Mouse (Mus musculus) heart, embryonic 16.5 days (tissue): ENCODE measurements at regions not wholly inside any gene's neighbourhood (a gene's known extent, or its start where the extent isn't known, plus 50 kb on each side); places are given as distances from the start of the nearest gene placed in this dataset.

Source experiments
- ATAC-seq: fragments of 200-750 bp; cut with Nextera tagmentation; replicated peaks from 2 replicates; pipeline ENCODE4 v1.8.0; 2017; ENCODE audit warnings: moderate number of reproducible peaks; ENCODE audit not compliant: insufficient read depth, low FRiP score; ENCODE audit errors: extremely low read depth
- H3K27ac ChIP-seq: fragments of 300-500 bp; sonication (generic); 2 replicates; pipeline ENCODE4 v1.5.1; 2014; ENCODE audit warnings: mild to moderate bottlenecking, low read length, control low read depth, moderate library complexity
- H3K27me3 ChIP-seq: fragments of 300-500 bp; sonication (generic); 2 replicates; pipeline ENCODE4 v1.6.1; 2014; ENCODE audit warnings: low read length, mixed read lengths; ENCODE audit not compliant: control insufficient read depth, insufficient read depth
- H3K36me3 ChIP-seq: fragments of 300-500 bp; sonication (generic); 2 replicates; pipeline ENCODE4 v1.6.1; 2014; ENCODE audit not compliant: control insufficient read depth, insufficient read depth
- H3K4me1 ChIP-seq: fragments of 300-500 bp; sonication (generic); 2 replicates; pipeline ENCODE4 v1.6.1; 2014; ENCODE audit warnings: low read length, mixed read lengths; ENCODE audit not compliant: control insufficient read depth, insufficient read depth
- H3K4me2 ChIP-seq: fragments of 300-500 bp; sonication (generic); 2 replicates; pipeline ENCODE4 v1.6.1; 2014; ENCODE audit warnings: low read depth, mild to moderate bottlenecking, control low read depth, low read length
- H3K4me3 ChIP-seq: fragments of 300-500 bp; sonication (generic); 2 replicates; pipeline ENCODE4 v1.5.1; 2014; ENCODE audit warnings: mild to moderate bottlenecking, control low read depth, low read length
- H3K9ac ChIP-seq: fragments of 300-500 bp; sonication (generic); 2 replicates; pipeline ENCODE4 v1.6.1; 2014; ENCODE audit warnings: low read length, control low read depth
- H3K9me3 ChIP-seq: fragments of 300-500 bp; sonication (generic); replicated peaks from 2 replicates; pipeline ENCODE4 v1.6.1; 2016; ENCODE audit warnings: low read length; ENCODE audit not compliant: control insufficient read depth
- WGBS: fragments of 180-500 bp; shearing (Covaris S2); extraction: QIAGEN DNeasy Blood & Tissue Kit; methylation state at CpG from one replicate; pipeline ENCODE4 v1.1.7; 2014; 5-methylcytosine and 5-hydroxymethylcytosine counted together

DNA sequence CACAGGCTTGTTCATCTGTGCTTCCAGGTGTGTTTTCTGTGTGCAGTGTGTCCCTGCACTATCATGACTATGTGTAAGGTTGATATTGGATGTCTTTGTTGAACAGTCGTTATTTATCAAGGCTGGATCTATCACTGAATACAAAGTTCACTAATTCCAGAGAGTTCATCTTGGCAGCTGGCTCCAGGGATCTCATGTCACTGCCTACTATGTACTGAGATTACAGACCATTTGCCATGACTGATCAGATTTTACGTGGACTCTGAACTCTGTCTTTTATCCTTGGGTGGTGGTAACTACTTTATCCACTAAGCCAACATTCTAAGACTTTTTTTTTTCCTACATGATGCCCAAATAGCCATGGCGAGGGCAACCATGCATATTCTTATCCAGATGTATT lies 173.8 kb downstream of the Kcnj2 start:
- H3K9ac ChIP-seq: no peak overlapping the region
- no peak for ATAC-seq
- WGBS: 72% methylated on average over 3 of the region's 3 CpGs
- H3K9me3 ChIP-seq: no peaks in the 10 kb centered on the region
- no peaks in the 10 kb centered on the region for H3K27me3 ChIP-seq
- H3K36me3 ChIP-seq: no peaks in the 10 kb centered on the region
- H3K4me3 ChIP-seq: no peak overlapping the region
- no peak overlapping the region for H3K27ac ChIP-seq
- peaks cover 7% of the 10 kb centered on the region; the same call in 1 of the 2 replicates for H3K4me1 ChIP-seq
- H3K4me2 ChIP-seq: no peak overlapping the region

DNA sequence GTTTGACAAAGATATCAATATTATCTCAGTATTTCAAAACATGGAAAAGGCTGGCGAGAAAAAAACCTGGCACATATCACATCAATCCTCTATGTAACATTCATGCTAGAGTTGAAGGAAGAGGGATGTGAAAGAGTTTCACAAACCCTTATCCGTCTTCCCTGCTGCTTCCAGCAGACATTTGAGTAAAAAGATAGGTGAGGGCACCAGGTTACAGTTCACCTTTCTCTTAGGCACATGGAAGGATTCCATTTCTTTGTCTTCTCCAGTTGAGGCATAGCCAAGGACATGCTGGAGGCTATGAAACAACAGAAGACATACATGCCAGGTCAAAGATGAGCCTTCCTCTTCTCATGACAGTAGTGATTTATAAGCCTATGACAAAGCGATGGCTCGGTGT lies 186.3 kb downstream of the Kcnj2 start:
- ATAC-seq: no peak
- no peak overlapping the region for H3K4me3 ChIP-seq
- H3K9me3 ChIP-seq: no peaks in the 10 kb centered on the region
- H3K4me1 ChIP-seq: 0 out of 2 replicates have a peak, but pooled peaks cover 2% of the 10 kb centered on the region
- H3K4me2 ChIP-seq: no peak overlapping the region
- H3K9ac ChIP-seq: no peak overlapping the region
- no peak overlapping the region for H3K27ac ChIP-seq
- WGBS: 76% methylated on average over 4 of the region's 4 CpGs
- H3K27me3 ChIP-seq: no peaks in the 10 kb centered on the region
- H3K36me3 ChIP-seq: no peaks in the 10 kb centered on the region

DNA sequence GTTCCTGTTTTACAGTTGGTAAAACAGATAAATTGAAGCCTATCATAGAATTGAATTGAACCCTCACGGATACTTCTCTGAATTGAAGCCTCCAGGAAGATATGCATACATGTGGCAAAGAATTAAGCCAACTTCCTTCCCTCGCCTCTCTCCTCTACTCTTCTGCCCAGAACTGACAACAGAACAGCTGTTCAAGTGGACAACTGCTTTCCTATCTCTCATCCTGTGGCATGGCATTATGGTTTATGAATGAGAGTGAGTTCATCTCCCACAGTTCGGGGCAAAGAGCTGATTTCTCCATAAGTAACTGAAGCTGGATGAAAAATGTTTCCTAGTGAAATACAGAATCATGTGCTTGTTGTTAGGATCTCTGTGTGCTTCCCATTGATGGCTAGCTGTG lies 190.6 kb downstream of the Kcnj2 start:
- H3K4me2 ChIP-seq: no peak overlapping the region
- H3K4me3 ChIP-seq: no peak overlapping the region
- no peak overlapping the region for H3K9ac ChIP-seq
- ATAC-seq: no peak
- no peaks in the 10 kb centered on the region for H3K4me1 ChIP-seq
- H3K27me3 ChIP-seq: no peaks in the 10 kb centered on the region
- H3K36me3 ChIP-seq: no peaks in the 10 kb centered on the region
- no peaks in the 10 kb centered on the region for H3K9me3 ChIP-seq
- no peak overlapping the region for H3K27ac ChIP-seq
- 71% methylated on average over 3 of the region's 3 CpGs for WGBS

DNA sequence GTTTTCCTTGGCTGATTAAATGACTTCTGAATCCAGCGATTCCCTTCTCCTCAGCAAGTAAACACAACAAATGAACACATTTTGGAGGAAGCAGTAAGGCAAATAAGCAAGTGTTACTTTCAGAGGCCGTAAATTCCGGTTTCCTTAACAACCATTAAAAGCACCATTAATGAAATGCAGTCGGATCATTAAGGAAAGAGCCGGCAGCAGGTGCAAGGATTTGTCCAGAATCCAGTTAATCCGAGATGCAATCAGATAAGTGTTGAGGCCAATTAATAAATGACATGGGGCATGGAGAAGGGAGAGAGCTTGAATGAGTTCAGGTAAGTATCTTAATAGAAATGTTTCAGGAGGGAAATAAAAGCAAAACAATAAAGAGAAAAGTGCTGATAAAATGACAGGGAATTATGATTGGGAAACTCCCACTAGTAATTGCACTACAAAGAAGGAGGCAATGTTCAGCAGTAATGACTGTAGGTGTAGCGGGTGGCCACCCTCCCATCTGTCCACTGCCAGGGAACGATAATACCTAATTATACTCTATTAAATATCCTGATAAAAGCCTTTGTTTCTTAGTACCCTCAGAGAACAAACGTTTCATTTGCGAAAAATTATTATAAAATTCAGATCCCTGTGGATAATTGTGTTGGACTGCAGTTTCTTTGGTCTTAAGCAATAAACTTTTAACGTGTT lies 194.9 kb downstream of the Kcnj2 start:
- no peaks in the 10 kb centered on the region for H3K36me3 ChIP-seq

DNA sequence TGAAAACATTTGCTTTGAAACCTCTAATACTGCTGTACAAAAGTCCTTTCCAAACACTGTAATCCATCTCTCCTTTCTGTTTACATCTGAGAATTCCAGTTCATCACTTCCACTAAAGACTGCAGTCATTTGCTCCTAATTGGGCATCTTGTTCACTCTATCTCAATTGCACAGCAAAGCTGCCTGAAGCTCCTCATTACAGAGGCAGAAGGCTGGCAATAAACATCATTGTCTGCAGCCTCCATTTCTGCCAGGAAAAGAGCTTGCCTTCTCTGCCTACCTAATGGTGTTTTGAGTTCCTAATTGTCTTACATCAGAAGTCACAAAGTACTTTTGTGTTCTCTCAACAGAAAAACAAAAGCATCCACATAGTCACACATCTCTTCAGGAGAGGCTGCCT lies 207.7 kb downstream of the Kcnj2 start:
- no peaks in the 10 kb centered on the region for H3K36me3 ChIP-seq
- no peaks in the 10 kb centered on the region for H3K4me1 ChIP-seq
- H3K9ac ChIP-seq: no peak overlapping the region
- no peak for ATAC-seq
- no peak overlapping the region for H3K4me2 ChIP-seq
- no peaks in the 10 kb centered on the region for H3K27me3 ChIP-seq
- H3K27ac ChIP-seq: no peak overlapping the region
- no peak overlapping the region for H3K4me3 ChIP-seq
- no peaks in the 10 kb centered on the region for H3K9me3 ChIP-seq

More for the DNA sequence above, 194.9 kb downstream of the Kcnj2 start:
- no peak overlapping the region for H3K4me3 ChIP-seq
- H3K4me2 ChIP-seq: no peak overlapping the region
- no peak for ATAC-seq
- H3K9me3 ChIP-seq: no peaks in the 10 kb centered on the region
- H3K27me3 ChIP-seq: no peaks in the 10 kb centered on the region
- no peaks in the 10 kb centered on the region for H3K4me1 ChIP-seq
- H3K27ac ChIP-seq: no peak overlapping the region
- H3K9ac ChIP-seq: no peak overlapping the region
- 82% methylated on average over 11 of the region's 11 CpGs for WGBS

DNA sequence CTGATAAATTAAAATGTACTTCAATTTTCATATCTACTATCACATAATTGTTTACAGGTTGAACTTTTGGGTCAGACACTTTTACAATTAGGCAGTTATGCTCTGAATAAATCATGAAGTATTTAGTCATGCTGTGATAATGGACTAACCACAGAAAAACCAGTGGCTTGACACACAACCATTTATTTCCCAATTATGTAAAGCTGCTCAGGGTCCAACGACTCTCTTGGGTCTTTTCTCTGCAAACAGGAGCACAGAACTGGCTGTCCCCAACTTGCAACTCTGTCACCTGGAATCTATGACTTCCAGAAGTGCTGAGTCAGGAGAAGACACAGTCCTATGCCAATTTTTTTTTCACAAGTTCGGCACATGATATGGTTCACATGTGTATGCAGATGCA lies 214.8 kb downstream of the Kcnj2 start:
- Histone ChIP-seq H3K27ac (no peak overlapping the region), H3K4me2 (no peak overlapping the region), H3K4me3 (no peak overlapping the region), H3K9ac (no peak overlapping the region), H3K9me3 (no peaks in the 10 kb centered on the region), H3K4me1 (no peaks in the 10 kb centered on the region), H3K27me3 (no peaks in the 10 kb centered on the region), H3K36me3 (no peaks in the 10 kb centered on the region)
- ATAC-seq: no peak
- 45% methylated on average over 2 of the region's 2 CpGs for WGBS

DNA sequence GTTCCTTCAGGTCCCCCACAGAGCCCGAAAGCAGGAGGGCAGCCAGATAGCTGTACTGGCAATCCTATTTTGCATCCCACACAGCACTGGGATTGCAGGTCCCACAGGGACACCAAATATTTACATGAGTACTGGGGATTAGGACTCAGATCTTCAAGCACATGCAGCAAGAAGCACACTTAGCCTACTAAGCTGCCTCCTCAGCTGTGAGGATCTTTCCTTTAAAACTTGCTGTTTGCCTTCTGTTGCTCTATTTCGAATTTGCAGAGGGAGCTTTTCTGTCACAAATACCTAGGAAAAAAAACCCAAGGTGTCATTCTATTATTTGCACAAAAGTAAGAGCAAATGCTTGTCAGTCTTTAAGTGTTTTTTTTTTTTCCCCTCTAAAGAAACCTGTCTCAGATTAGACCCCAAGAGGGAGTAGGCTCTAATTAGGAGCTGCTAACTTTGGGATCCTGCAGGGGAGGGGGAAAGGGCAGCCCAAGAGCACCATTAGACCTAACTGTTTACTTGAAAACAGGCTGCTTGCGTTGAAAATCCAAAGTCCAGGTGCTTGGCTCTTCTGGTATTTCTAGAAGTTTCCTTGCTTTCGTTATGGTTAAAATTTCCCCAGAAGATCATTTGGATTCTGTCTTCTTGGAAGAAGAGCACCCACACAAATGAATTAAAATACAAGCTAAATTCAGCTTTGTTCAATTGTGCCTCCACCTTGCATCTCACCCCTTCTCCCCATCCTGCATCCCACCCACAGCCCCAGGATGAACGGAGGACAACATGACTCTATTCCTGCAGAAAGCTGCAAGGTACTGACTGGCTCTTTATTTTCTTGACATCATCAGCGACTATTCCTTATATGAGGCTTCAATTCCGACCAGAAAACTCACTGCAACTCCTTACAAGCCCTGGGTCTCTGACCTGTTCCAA lies 215.5 kb downstream of the Kcnj2 start:
- Histone ChIP-seq H3K4me1 (no peaks in the 10 kb centered on the region), H3K4me3 (no peak overlapping the region), H3K36me3 (no peaks in the 10 kb centered on the region), H3K4me2 (no peak overlapping the region), H3K27me3 (no peaks in the 10 kb centered on the region), H3K9ac (no peak overlapping the region), H3K27ac (no peak overlapping the region), H3K9me3 (no peaks in the 10 kb centered on the region)
- WGBS: 52% methylated on average over 7 of the region's 7 CpGs
- no peak for ATAC-seq

DNA sequence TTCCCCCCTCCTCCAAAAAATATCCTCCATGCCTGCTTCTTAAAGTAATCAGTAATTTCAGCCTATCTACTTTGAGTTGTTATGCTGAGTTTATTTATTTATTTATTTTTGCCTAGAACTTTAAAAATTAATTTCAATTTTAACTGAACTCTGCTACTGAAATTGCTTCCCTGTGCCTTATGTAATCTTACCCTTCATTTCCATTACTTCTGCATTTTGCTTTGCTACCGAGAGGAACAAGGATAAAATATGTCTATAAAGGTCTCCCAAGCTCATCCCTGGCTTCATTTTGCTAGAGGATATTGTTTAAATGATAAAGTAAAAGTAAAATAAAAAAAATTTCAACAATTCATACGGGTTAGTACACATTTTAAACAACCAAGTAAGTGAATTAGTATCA lies 216.3 kb downstream of the Kcnj2 start:
- Histone ChIP-seq H3K4me1 (no peaks in the 10 kb centered on the region), H3K4me2 (no peak overlapping the region), H3K36me3 (no peaks in the 10 kb centered on the region), H3K27me3 (no peaks in the 10 kb centered on the region), H3K27ac (no peak overlapping the region), H3K9ac (no peak overlapping the region), H3K9me3 (no peaks in the 10 kb centered on the region), H3K4me3 (no peak overlapping the region)
- 68% methylated on average over 2 of the region's 2 CpGs for WGBS
- ATAC-seq: no peak

DNA sequence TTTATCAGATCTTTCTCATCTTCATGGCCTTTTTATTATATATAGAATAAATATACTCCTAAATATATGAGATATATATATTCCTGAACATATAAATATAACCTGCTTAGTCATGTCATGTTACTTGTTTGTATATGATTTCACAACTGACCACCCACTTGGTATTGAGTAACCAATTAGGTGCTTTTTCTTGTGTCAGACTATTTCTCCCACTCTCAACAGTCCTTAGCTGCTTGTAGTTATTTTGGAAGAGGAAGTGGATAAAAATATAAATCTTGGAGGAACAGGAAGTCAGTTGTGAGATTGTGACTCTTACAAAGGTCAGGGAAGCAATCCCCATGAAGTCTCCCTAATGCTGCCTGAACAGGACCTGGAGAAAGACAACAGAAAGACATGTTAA lies 224.6 kb downstream of the Kcnj2 start:
- Histone ChIP-seq H3K27me3 (no peaks in the 10 kb centered on the region), H3K4me3 (no peak overlapping the region), H3K27ac (no peak overlapping the region), H3K4me1 (no peaks in the 10 kb centered on the region), H3K9me3 (peaks cover 3% of the 10 kb centered on the region; the same call in 1 of the 2 replicates), H3K9ac (no peak overlapping the region), H3K36me3 (no peaks in the 10 kb centered on the region), H3K4me2 (no peak overlapping the region)
- no peak for ATAC-seq
